Mouse (Mus musculus) cerebellum, adult 2 months (tissue): Measurements from ENCODE around the gene Mfsd10.

Experiments used
- CTCF ChIP-seq: fragments of 200-500 bp; IDR thresholded peaks from 2 replicates; pipeline ENCODE4 v1.5.1; 2011; ENCODE audit warnings: low read depth, mild to moderate bottlenecking, control low read depth, low read length, moderate library complexity, borderline replicate concordance; ENCODE audit not compliant: insufficient read depth
- POLR2A ChIP-seq: fragments of 200-500 bp; IDR thresholded peaks from 2 replicates; pipeline ENCODE4 v1.6.1; 2011; ENCODE audit warnings: low read length, control low read depth, borderline replicate concordance; ENCODE audit not compliant: insufficient read depth

DNA sequence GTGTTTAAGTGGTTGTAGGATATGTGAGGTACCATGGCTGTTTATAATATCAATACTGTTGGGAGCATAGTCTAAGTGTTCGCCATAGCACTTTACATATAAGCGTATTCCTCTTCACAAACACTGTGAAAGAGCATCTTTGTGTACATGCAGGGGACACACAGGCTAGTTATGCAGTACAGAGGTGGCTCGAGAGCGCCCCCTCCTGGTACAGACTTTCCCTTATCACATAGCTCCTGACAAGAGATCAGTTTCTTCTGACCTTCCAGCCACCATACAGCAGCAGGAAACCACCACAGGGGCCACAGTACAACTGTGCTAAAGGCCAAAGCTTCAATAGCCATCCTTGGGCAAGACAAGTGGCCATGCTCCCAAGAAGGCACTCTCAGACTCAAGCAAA, 10.6 kb upstream of the Mfsd10 start:
- TF ChIP-seq CTCF: peak; percentile 82
- TF ChIP-seq POLR2A: no peak
